Mouse (Mus musculus) neural tube, embryonic 10.5 days (tissue): ENCODE data around the gene Scarf2.

Source experiments
- DNase-seq: peaks from one replicate; pipeline ENCODE4 v3.0.0-alpha.2; 2017; ENCODE audit warnings: low spot score; ENCODE audit errors: extremely low spot score

Scarf2 gene

GRCm38 (mm10) chr16:17798321-17799180 lies 1.5 kb downstream of the Scarf2 start:
- no peak for DNase-seq

DNA sequence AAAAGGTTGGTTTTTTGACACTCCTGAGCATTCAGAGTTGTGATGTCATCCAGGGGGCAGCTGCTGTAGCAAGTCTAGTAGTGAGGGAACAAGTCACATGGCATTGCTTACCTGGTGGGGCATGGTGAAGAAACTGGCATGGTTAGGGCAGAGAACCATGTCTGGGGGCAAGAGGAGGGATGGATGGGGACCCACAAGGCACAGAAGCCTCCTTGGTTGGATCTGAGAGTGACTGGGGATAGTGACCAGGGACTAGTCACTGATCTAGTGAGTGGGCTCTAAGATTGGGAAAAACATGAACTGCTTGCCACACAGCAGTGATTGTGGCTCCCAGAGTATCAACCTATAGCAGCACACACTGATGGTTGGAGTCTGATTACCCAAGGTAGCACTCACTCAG lies 2.5 kb downstream of the Scarf2 start:
- peak; percentile 27 for DNase-seq

- peak; percentile 40 for DNase-seq
Observed at GRCm38 (mm10) chr16:17801777-17802455, 4.8 kb downstream of the Scarf2 start.

DNA sequence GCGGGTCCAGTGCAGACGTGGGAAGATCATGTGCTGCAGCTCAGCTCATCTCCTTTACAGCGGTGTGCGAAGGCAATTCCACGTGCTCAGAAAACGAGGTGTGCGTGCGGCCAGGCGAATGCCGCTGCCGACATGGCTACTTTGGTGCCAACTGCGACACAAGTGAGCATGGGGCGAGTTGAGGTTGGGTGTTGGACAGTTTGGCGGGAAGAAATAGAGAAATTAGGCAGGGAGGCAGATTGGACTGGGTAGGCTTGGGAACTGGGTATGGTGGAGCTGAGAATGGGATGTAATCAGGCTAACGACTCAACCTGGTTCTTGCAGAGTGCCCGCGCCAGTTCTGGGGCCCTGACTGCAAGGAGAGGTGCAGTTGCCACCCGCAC lies 5.4 kb downstream of the Scarf2 start:
- no peak for DNase-seq

- peak; percentile 62 for DNase-seq
Observed at GRCm38 (mm10) chr16:17802839-17803674, 6.0 kb downstream of the Scarf2 start.

DNA sequence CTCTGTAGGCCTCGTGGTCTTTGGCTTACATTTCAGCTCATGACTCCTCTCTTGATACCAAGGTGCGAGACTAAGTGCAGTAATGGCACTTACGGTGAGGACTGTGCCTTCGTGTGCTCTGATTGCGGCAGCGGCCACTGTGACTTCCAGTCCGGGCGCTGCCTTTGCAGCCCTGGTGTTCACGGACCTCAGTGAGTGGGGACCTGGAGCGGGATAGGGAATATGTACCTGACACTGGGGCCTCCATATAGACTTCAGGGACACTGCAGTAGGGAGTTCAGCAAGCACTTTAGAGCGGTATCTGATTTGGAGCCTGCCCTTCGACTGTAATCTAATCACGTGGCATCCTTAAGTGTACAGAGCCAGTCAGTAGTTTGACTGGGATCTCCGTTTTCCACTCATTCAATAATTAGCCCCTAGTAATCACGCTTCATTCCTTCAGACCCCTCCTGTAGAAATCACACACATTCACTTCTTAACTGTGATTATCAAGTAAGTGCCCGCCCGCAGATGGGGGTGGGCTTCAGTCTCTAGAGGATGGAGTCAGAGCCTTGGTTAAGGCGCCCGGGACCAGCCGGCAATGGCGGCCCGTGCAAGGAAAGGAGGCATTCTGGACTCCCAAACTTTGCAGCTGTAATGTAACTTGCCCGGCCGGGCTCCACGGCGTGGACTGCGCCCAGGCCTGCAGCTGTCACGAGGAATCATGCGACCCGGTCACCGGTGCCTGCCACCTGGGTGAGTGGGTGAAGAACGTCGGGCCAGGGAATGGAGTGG lies 6.8 kb downstream of the Scarf2 start:
- DNase-seq = peak; percentile 54

- DNase-seq = peak; percentile 78
Observed at GRCm38 (mm10) chr16:17804449-17804912, 7.4 kb downstream of the Scarf2 start.

- no peak for DNase-seq
Observed at GRCm38 (mm10) chr16:17804982-17805381, 7.9 kb downstream of the Scarf2 start.

- peak; percentile 75 for DNase-seq
Observed at GRCm38 (mm10) chr16:17806581-17807191, 9.6 kb downstream of the Scarf2 start.

DNA sequence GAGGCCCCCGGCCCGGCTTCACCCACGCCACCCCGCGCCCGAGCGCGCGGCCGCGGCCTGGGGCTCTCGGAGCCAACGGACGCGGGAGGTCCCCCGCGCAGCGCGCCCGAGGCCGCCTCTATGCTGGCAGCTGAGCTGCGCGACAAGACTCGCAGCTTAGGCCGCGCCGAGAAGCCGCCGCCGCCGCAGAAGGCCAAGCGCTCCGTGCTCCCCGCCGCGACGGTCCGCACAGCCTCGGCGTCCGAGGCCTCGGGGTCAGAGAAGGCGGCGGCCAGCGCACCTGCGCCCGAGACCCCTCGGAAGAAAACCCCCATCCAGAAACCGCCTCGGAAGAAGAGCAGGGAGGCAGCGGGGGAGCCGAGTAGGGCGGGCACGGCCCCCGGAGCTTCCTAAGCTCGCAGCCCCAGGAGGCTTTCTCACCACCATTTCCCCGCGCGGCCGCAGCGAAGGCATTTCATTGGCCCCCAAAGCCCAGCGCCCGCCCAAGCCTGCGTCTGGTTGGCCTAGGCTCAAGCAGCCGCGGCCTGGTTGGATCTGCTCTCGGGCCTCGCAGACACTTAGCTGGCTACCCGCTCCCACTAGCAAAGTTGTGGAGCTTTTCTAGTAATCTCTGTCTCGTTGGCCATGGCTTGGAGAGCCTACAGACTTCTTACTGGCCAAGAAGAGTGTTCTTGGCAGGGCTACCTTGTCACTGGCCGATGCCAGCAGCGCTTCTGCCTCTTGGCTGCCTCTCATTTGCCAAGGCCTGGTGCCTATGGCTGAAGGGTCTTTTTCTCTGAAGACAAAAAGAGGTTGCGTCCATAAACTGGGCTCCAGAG lies 10.3 kb downstream of the Scarf2 start:
- peak; percentile 91 for DNase-seq

- peak; percentile 32 for DNase-seq
Observed at GRCm38 (mm10) chr16:17809125-17809524, 12.0 kb downstream of the Scarf2 start.

GRCm38 (mm10) chr16:17809711-17810110 lies 12.6 kb downstream of the Scarf2 start:
- peak; percentile 74 for DNase-seq

DNA sequence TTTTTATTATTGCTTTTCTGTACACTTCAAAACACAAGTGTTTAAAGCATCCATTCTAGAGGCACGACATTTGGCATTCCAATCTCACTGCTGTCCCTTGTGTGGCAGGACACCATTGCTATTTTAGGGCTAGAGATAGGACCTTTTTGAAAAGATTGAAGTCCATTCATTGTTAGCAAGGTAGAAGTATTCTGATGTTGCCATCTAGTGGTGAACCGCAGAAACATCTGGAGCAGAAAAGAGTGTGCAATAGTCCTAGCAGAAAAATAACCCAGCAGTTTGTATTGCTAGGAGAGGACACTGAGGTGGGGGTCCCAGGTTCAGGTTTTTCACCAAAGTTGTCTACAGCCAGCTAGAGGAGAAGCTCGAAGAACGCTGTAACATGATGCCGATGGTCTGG lies 15.0 kb downstream of the Scarf2 start:
- DNase-seq = peak; percentile 38

DNA sequence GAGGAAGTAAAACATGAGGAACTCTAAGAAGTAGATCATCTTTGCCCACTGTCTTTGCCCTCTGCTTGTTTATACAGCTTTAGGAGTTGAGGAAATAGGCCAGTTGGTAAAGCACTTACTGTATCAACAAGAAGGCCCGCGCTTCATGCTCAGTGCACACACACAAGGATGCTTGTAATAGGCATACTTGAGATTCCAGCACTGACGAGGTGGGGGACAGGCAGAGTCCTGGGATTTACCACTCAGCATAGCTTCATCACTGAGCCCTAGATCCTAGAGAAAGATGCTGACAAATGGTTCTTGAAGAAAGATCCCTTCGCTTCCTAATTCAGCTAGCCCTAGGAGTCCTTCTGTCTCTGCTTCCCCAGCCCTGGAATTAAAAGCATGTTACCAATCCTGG lies 16.1 kb downstream of the Scarf2 start:
- DNase-seq = peak; percentile 15

- DNase-seq = peak; percentile 92
Observed at GRCm38 (mm10) chr16:17815411-17816402, 18.6 kb downstream of the Scarf2 start.

DNA sequence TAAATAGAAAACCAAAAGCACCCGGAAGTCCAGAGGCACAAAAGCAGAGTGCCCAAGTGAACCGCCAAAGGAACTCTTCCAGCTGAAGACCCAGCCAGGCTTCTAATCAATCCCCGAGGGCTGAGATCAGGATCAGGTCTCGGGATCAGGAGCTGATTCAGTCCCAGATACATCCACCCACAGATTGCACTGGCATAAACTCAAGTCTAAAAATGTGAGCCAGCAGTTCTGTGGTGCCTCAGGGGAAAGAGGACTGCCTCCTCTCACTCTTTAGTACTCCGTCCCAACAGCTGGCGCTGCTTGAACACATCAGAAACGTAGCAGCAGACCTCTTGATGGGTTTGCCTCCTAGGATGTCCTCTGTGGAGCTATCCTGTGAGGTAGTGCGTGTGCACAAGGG lies 19.4 kb downstream of the Scarf2 start:
- DNase-seq = no peak

GRCm38 (mm10) chr16:17826500-17826899 lies 29.4 kb downstream of the Scarf2 start:
- no peak for DNase-seq

- DNase-seq = no peak
Observed at GRCm38 (mm10) chr16:17828229-17828628, 31.1 kb downstream of the Scarf2 start.
